In the genomic region with DNA sequence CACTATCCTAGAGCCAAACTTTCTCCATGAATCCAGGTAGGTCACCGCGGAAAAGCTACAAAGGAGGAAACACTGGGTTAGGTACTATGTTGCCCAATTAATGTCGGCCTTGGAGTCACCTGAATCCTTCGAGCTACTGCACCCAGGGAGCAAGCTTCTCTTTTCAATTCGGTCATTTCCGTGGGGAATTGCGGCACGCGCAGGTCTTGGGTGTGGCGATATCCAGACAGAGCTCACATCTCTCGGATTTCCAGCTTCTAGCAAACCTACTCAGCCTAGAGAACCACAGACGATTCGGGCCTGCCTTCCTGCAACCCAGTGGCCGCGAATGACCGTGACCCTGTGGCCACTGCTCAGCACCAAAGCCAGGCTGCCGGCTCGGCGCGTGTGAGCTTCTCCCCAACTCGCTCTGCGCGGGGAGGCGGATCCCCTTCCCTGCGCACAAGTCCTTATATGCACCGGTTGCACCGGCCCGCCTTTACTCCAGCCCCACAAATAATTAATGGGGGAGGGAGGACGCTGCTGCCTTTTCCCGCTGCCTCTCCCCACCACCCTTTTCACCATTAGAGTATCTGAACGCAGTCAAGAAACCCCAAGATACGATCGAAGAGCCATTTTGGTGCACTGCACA, we compare ENCODE assay signal across 8 mouse cellular contexts. TPM values are rescaled to one million over a fixed set of nuclear protein-coding genes. Genes with fewer than 3 reads are reported as not detected.
A peak's percentile ranks its signal among the peaks of the same experiment; 100 is the strongest.
DNase-seq lines count a peak whose midpoint lies in the region; ATAC-seq lines count a peak whose summit lies in the region.

No protein-coding gene starts in this region.

- no peaks in the 10 kb centered on the region for H3K9me3 ChIP-seq in hindbrain, embryonic 11.5 days (ENCODE audit: control insufficient read depth, low read length)

- peak overlapping the region; percentile 60 for H3K9ac ChIP-seq in hindbrain, embryonic 11.5 days (ENCODE audit: low read depth, low read length)

- no peak overlapping the region for H3K27ac ChIP-seq in hindbrain, embryonic 11.5 days (ENCODE audit: low read depth, low read length)

- under 1% methylated on average over 33 of the region's 33 CpGs for WGBS in hindbrain, embryonic 11.5 days

- peak; percentile 67 for DNase-seq in MN1 (ENCODE audit: low spot score)
- peak; percentile 78 for DNase-seq in cerebellum, adult 11-12 months
- DNase-seq in frontal cortex, postnatal 10 days (ENCODE audit: low spot score in 2 of 2): peak; percentile 57 to 67
- peak; percentile 74 for DNase-seq in hindbrain, embryonic 11.5 days (ENCODE audit: low spot score)
- peak; percentile 64 to 66 for DNase-seq in layer of hippocampus, postnatal 36 days
- peak; percentile 54 for DNase-seq in lung, postnatal 25 days (ENCODE audit: low spot score)
- DNase-seq in right cerebral cortex, adult 2 months (ENCODE audit: low spot score in 2 of 2): peak; percentile 60 to 70
- DNase-seq in urinary bladder, postnatal 10 days (ENCODE audit: low spot score): peak; percentile 40

- peak; percentile 71 for ATAC-seq in hindbrain, embryonic 11.5 days (ENCODE audit: low FRiP score)

- H3K36me3 ChIP-seq in hindbrain, embryonic 11.5 days (ENCODE audit: control insufficient read depth, insufficient read depth, low read length): no peaks in the 10 kb centered on the region

- 0 out of 2 replicates have a peak, but pooled peaks cover 2% of the 10 kb centered on the region for H3K27me3 ChIP-seq in hindbrain, embryonic 11.5 days (ENCODE audit: control insufficient read depth, insufficient read depth, low read length)

- peak overlapping the region; percentile 75 for H3K4me3 ChIP-seq in hindbrain, embryonic 11.5 days (ENCODE audit: low read depth, low read length)

- peak overlapping the region; percentile 93 for H3K4me2 ChIP-seq in hindbrain, embryonic 11.5 days (replicated peaks; ENCODE audit: low read depth, low read length)

- no peaks in the 10 kb centered on the region for H3K4me1 ChIP-seq in hindbrain, embryonic 11.5 days (replicated peaks; ENCODE audit: control insufficient read depth, insufficient read depth, low read length)

RNA-seq across cellular contexts. Expression of a gene that starts 0.5 kb away (rescaled TPM):
- 27.0 and 40.1 TPM in 2 replicates for polyA plus RNA-seq in hindbrain, embryonic 11.5 days (2014; fragmentation: Nextera tagmentation; extraction: Ambion mirVana)
- total RNA-seq in layer of hippocampus, postnatal 36 days (2021): 100 to 1,000 TPM; 197 to 209 TPM
